Mouse (Mus musculus): ENCODE results near the gene Pip4p1. TPM values are rescaled to one million over a fixed set of nuclear protein-coding genes. Genes with fewer than 3 reads are reported as not detected.
"Not testable (repeated sequence)": the region's sequence is repeated elsewhere in the genome, so short reads cannot be mapped to it uniquely, and the experiment has no call there.

The Pip4p1 gene
- polyA plus RNA-seq, 1 experiment = 93.2 TPM

DNA sequence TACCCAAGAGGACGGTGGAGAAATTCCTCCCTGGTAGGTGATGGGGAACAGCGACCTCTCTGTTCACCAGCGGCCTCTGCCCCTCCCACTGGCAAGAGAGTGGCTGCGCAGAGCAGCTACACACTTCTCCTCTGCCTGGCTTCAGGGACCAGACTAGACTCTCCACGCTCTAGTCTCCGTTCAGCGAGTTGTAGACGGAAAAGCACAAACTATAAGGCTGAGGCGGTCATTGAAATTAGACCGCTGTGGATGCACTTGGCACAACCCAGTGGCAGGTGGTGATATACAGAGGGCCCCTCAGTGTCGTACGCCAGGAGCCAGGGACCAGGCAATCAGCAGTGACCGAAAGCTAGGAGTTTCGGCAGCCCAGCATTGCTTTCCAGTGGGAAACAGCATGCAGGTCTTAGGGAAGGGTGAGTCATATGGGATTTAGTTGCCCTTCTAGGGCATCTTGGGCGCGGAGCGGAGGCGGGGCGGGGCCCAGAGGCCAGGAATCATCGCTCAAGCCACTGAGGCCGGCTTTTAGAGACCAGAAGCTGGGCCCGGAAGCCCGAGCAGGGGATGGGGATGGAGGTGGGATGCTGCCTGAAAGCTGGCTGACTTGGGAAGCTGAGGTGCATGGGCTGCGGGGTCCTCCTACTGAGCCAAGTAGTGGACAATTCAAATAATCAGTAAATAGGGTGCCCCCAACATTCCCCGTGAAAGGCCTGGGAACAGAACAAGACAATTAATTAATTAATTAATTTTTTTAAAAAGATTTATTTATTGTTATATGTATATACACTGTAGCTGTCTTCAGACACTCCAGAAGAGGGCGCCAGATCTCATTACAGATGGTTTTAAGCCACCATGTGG lies 26.5 kb downstream of the Pip4p1 start:
- H3K27ac ChIP-seq (ENCODE audit: control insufficient read depth, insufficient read depth, low read length) = no peak overlapping the region
- no peak for TF ChIP-seq CTCF (IDR thresholded peaks at IDR 0.05; ENCODE audit: borderline replicate concordance, control insufficient read depth, extremely low read depth, insufficient read depth, low read length, poor library complexity)
- no peak for TF ChIP-seq POLR2A (IDR thresholded peaks at IDR 0.05; ENCODE audit: control insufficient read depth, extremely low read depth, insufficient read depth, low read length, poor library complexity)
- DNase-seq = no peak

DNA sequence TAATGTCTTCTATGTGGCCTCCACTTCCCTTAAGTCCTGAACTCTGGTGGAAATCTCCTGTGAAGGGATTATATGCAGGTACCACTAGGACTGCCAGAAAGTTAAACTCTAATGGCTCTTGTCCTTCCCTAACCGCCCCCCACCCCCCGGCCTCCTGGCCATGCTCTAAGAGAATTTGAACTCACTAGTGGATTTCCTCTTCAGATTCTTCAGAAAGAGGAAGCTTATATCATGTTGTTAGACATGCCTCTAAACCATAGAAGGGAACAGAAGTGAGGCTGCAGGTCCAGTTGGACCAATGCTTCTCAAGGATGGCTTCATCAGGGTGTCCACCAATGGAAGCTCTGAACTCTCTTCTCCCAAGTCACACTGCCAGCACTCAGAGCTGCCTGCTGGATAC lies 32.7 kb downstream of the Pip4p1 start:
- not testable (repeated sequence) for H3K27me3 ChIP-seq (ENCODE audit: control insufficient read depth, insufficient read depth, low read length); H3K4me3 ChIP-seq (ENCODE audit: control insufficient read depth, insufficient read depth, low read length); H3K4me1 ChIP-seq (replicated peaks; ENCODE audit: control insufficient read depth, insufficient read depth, low read length); H3K36me3 ChIP-seq (ENCODE audit: control insufficient read depth, insufficient read depth, low read length); H3K27ac ChIP-seq (ENCODE audit: control insufficient read depth, insufficient read depth, low read length); DNase-seq
- 41% methylated on average over 2 of the region's 2 CpGs for WGBS

More for the DNA sequence above, 26.5 kb downstream of the Pip4p1 start:
- no peak overlapping the region for H3K4me3 ChIP-seq (ENCODE audit: control insufficient read depth, insufficient read depth, low read length)
- no peaks in the 10 kb centered on the region for H3K36me3 ChIP-seq (ENCODE audit: control insufficient read depth, insufficient read depth, low read length)
- H3K4me1 ChIP-seq (replicated peaks; ENCODE audit: control insufficient read depth, insufficient read depth, low read length) = no peaks in the 10 kb centered on the region
- WGBS = 44% methylated on average over 26 of the region's 26 CpGs
- H3K27me3 ChIP-seq (ENCODE audit: control insufficient read depth, insufficient read depth, low read length) = no peaks in the 10 kb centered on the region

DNA sequence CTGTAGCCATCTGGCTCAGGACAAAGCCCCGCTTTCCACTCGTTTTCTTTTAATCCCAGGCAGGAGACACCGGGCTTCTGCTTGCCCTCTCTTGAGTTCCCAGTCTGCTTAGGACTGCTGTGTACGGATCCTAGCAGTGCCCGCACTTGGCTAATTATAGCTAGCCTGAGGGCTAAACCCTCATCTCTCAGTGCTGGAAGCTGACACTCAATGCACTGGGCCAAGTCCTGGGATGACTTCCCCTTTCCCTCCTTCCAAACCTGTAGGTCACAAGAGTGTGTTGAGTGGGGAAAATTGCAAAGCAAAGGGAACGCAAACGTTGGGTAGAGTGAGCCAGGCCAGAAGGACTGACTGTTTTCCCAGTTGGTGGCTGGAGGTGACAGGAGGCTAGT lies 33.3 kb downstream of the Pip4p1 start, which contains the start of gene Klhl33:
Gene Klhl33, minus strand, starts transcription at position 134 of the 392 bp plus-strand sequence.
- 73% methylated on average over 7 of the region's 7 CpGs for WGBS
- peaks cover 5% of the 10 kb centered on the region for H3K4me1 ChIP-seq (replicated peaks; ENCODE audit: control insufficient read depth, insufficient read depth, low read length)
- no peaks in the 10 kb centered on the region for H3K27me3 ChIP-seq (ENCODE audit: control insufficient read depth, insufficient read depth, low read length)
- no peak within 1 kb of the TSS; the same call in 1 of the 2 replicates for H3K4me3 ChIP-seq (ENCODE audit: control insufficient read depth, insufficient read depth, low read length)
- H3K36me3 ChIP-seq (ENCODE audit: control insufficient read depth, insufficient read depth, low read length) = no peaks in the 10 kb centered on the region
- no peak for DNase-seq
- no peak within 1 kb of the TSS for H3K27ac ChIP-seq (ENCODE audit: control insufficient read depth, insufficient read depth, low read length)
- no peak for TF ChIP-seq POLR2A (IDR thresholded peaks at IDR 0.05; ENCODE audit: control insufficient read depth, extremely low read depth, insufficient read depth, low read length, poor library complexity)
- no peak for TF ChIP-seq CTCF (IDR thresholded peaks at IDR 0.05; ENCODE audit: borderline replicate concordance, control insufficient read depth, extremely low read depth, insufficient read depth, low read length, poor library complexity)

DNA sequence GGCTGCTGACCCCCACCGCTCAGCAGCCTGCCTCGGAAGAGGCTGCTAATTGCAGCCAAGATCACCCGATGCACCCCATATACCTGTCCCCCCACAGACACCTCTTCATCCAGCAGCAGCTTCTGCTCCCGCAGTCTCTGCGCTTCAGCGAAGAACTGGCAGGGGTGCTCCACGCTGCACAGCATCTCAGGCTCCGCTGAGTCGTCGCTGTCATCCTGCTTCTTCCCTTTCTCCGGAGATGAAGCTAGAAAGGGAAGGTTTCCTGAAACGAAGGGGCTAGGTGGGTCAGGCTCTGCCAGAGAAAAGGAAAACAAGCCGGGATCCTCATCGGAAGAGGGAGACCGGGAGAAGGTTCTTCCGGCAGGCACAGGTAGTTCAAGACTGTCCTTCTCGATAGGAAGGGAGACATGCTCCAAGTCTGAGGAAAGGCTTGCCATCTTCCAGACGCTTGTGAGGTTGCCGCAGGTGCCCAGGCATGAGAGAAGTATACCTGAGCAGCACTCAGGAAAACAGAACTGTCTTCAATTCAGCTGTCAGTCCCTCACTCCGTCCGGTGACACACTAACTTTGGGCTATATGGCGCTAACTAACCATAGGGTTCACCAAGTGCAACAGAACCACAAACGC lies 33.8 kb downstream of the Pip4p1 start:
- DNase-seq = no peak
- TF ChIP-seq POLR2A (IDR thresholded peaks at IDR 0.05; ENCODE audit: control insufficient read depth, extremely low read depth, insufficient read depth, low read length, poor library complexity) (no peak), CTCF (IDR thresholded peaks at IDR 0.05; ENCODE audit: borderline replicate concordance, control insufficient read depth, extremely low read depth, insufficient read depth, low read length, poor library complexity) (no peak)
- H3K27ac ChIP-seq (ENCODE audit: control insufficient read depth, insufficient read depth, low read length) = no peak overlapping the region
- no peaks in the 10 kb centered on the region for H3K36me3 ChIP-seq (ENCODE audit: control insufficient read depth, insufficient read depth, low read length)
- H3K4me3 ChIP-seq (ENCODE audit: control insufficient read depth, insufficient read depth, low read length) = no peak overlapping the region; the same call in 1 of the 2 replicates
- peaks cover 7% of the 10 kb centered on the region for H3K4me1 ChIP-seq (replicated peaks; ENCODE audit: control insufficient read depth, insufficient read depth, low read length)
- H3K27me3 ChIP-seq (ENCODE audit: control insufficient read depth, insufficient read depth, low read length) = no peaks in the 10 kb centered on the region
- WGBS = 77% methylated on average over 23 of the region's 23 CpGs

DNA sequence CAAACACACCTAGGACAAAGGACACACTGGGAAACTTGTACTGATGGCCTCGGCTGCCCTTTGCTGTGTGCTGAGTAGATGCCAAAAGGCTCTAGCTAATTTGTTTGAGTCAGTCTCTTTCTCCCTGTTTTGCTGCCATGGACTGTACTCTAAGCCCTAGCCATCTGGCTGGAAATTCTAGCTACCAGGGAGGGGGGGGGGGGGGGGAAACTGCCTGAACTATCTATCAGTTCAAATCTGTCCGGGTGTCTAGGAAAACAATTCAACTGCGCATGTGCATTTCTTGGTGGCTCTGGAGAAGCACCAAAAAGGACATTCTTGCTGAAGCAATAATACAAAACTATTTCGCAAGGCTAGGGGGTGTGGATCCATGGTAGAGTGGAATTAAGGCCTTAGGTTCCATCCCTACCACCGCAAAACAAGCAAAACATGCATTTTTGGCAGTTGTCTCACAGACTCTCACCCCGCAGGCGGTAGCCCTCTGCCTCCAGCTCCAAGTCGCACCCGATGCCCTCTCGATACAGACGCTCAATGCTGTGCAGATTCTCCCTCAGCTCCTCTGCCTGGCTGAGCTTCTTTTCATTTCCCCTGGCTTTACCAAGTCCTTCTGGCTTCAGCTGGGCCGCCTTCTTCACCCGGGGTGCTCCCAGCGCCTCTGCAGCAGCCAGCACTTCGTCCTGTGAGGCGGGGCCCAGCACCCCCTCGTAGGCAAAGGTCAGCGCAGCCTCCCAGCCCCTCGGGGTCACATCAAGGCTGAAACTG lies 34.5 kb downstream of the Pip4p1 start:
- DNase-seq = no peak

DNA sequence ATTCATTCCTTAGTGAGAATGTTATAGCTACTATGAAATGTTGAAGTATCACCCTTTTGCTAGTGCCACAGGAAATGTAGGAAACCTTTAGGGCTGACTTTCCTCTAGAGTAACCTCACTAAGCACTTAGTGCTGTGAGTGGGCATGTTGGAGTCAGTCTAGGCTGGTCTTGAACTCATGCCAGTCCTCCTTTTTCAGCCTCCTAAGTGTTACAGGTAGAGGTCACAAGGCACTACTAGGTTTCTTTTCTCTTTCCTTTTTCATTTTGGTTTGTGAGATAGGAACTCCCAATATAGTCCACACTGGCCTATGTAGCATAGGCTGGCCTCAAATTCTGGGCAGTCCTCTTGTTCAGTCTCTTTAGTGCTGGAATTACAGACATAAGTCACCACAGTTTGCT lies 35.2 kb downstream of the Pip4p1 start:
- Histone ChIP-seq H3K27ac (ENCODE audit: control insufficient read depth, insufficient read depth, low read length) (no peak overlapping the region), H3K4me1 (replicated peaks; ENCODE audit: control insufficient read depth, insufficient read depth, low read length) (peaks cover 7% of the 10 kb centered on the region), H3K27me3 (ENCODE audit: control insufficient read depth, insufficient read depth, low read length) (no peaks in the 10 kb centered on the region), H3K4me3 (ENCODE audit: control insufficient read depth, insufficient read depth, low read length) (no peak overlapping the region), H3K36me3 (ENCODE audit: control insufficient read depth, insufficient read depth, low read length) (no peaks in the 10 kb centered on the region)
- no peak for TF ChIP-seq POLR2A (IDR thresholded peaks at IDR 0.05; ENCODE audit: control insufficient read depth, extremely low read depth, insufficient read depth, low read length, poor library complexity)
- no peak for TF ChIP-seq CTCF (IDR thresholded peaks at IDR 0.05; ENCODE audit: borderline replicate concordance, control insufficient read depth, extremely low read depth, insufficient read depth, low read length, poor library complexity)
- DNase-seq = no peak

More for the DNA sequence above, 34.5 kb downstream of the Pip4p1 start:
- Histone ChIP-seq H3K36me3 (ENCODE audit: control insufficient read depth, insufficient read depth, low read length) (no peaks in the 10 kb centered on the region), H3K4me3 (ENCODE audit: control insufficient read depth, insufficient read depth, low read length) (no peak overlapping the region; the same call in 1 of the 2 replicates), H3K4me1 (replicated peaks; ENCODE audit: control insufficient read depth, insufficient read depth, low read length) (peaks cover 7% of the 10 kb centered on the region), H3K27me3 (ENCODE audit: control insufficient read depth, insufficient read depth, low read length) (no peaks in the 10 kb centered on the region), H3K27ac (ENCODE audit: control insufficient read depth, insufficient read depth, low read length) (no peak overlapping the region)
- 69% methylated on average over 19 of the region's 19 CpGs for WGBS
- TF ChIP-seq POLR2A (IDR thresholded peaks at IDR 0.05; ENCODE audit: control insufficient read depth, extremely low read depth, insufficient read depth, low read length, poor library complexity) (no peak), CTCF (IDR thresholded peaks at IDR 0.05; ENCODE audit: borderline replicate concordance, control insufficient read depth, extremely low read depth, insufficient read depth, low read length, poor library complexity) (no peak)

Data from thymus, adult 2 months (tissue).